In the genomic region with DNA sequence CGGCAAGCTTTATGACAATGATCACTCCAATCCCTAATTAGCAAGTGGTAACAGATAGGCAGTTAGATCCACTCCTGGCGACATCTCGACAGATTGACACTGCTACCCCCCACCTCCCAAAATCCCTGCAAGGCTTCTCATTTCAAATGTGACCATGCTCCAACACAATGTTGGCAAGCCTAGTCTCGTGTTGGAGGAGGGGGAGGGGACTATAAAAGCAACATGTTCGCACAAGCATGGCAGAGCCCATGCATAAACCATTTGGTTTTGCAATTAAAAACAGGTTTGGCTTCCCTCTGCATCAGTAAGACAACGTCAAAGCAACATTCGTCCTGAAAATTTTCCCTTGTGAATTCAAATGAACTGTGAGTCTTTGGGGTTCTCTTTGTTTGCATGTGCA, we compare ENCODE assay signal across 10 mouse cellular contexts.
A peak's percentile ranks its signal among the peaks of the same experiment; 100 is the strongest.
DNase-seq lines count a peak whose midpoint lies in the region; ATAC-seq and TF ChIP-seq lines count a peak whose summit lies in the region.
"Had no signal": no experiment of that assay in that cellular context is flagged by ENCODE, and none has a peak within 500 bp of the region (broad histone marks: within the 10 kb centered on the region; RNA-seq: fewer than 3 reads in every experiment).

No protein-coding gene starts in this region.

- DNase-seq in kidney, postnatal 25 days: no peak
- DNase-seq in brain, embryonic 18.5 days (ENCODE audit: low read depth, low spot score): peak; percentile 64
- DNase-seq in embryo, embryonic 9.5 days (ENCODE audit: extremely low spot score): peak; percentile 29
- DNase-seq in limb, embryonic 14.5 days (ENCODE audit: low spot score): peak; percentile 53
- no peak for DNase-seq in lung, adult 2 months
- no peak for DNase-seq in right cerebral cortex, postnatal 25 days
- DNase-seq: cerebellum, adult 9-10 months; liver; lung, postnatal 14 days had no signal

- no peaks in the 10 kb centered on the region for H3K27me3 ChIP-seq in kidney, embryonic 15.5 days
- no peaks in the 10 kb centered on the region for H3K27me3 ChIP-seq in limb, embryonic 14.5 days (ENCODE audit: control insufficient read depth, insufficient read depth, low read length)

- H3K4me1 ChIP-seq in kidney, embryonic 15.5 days: 0 out of 2 replicates have a peak, but pooled peaks cover 8% of the 10 kb centered on the region
- peaks cover 9% of the 10 kb centered on the region for H3K4me1 ChIP-seq in limb, embryonic 14.5 days (ENCODE audit: control insufficient read depth, insufficient read depth, low read length)
- H3K4me1 ChIP-seq in lung, adult 2 months (ENCODE audit: control insufficient read depth, insufficient read depth, low read length): no peaks in the 10 kb centered on the region

- WGBS in kidney, embryonic 15.5 days: 29% methylated on average over 7 of the region's 7 CpGs
- WGBS in limb, embryonic 14.5 days: 5% methylated on average over 7 of the region's 7 CpGs
- WGBS in lung, adult 2 months: 69% methylated on average over 7 of the region's 7 CpGs

- no peak for TF ChIP-seq CTCF in lung, adult 2 months (IDR thresholded peaks at IDR 0.05; ENCODE audit: insufficient read depth, low read length)

- no peak for TF ChIP-seq POLR2A in limb, embryonic 14.5 days (IDR thresholded peaks at IDR 0.05; ENCODE audit: borderline replicate concordance, extremely low read depth, insufficient read depth, insufficient read length)
- TF ChIP-seq POLR2A in lung, adult 2 months (IDR thresholded peaks at IDR 0.05; ENCODE audit: borderline replicate concordance, extremely low read depth, low read depth, low read length): no peak

- H3K9ac ChIP-seq in kidney, embryonic 15.5 days: no peak overlapping the region
- H3K9ac ChIP-seq in limb, embryonic 14.5 days (ENCODE audit: low read depth, low read length, severe bottlenecking): no peak overlapping the region

- H3K4me2 ChIP-seq in kidney, embryonic 15.5 days: no peak overlapping the region
- 0 out of 2 replicates have a peak overlapping the region, but pooled peaks have one; percentile 13 for H3K4me2 ChIP-seq in limb, embryonic 14.5 days (replicated peaks; ENCODE audit: low read depth, low read length, severe bottlenecking)

- no peaks in the 10 kb centered on the region for H3K9me3 ChIP-seq in kidney, embryonic 15.5 days (replicated peaks)
- H3K9me3 ChIP-seq in limb, embryonic 14.5 days (ENCODE audit: control insufficient read depth, low read length): no peaks in the 10 kb centered on the region

- ATAC-seq in kidney, embryonic 15.5 days (replicated peaks; ENCODE audit: low FRiP score): 0 out of 2 replicates have a peak, but pooled peaks have one; percentile 36
- ATAC-seq in limb, embryonic 14.5 days (ENCODE audit: low FRiP score, low read depth): no peak; the same call in 1 of the 2 replicates

- no peak overlapping the region for H3K27ac ChIP-seq in kidney, embryonic 15.5 days
- H3K27ac ChIP-seq in limb, embryonic 14.5 days (replicated peaks; ENCODE audit: low read depth, low read length): 0 out of 2 replicates have a peak overlapping the region, but pooled peaks have one; percentile 19

- no peak overlapping the region for H3K4me3 ChIP-seq in kidney, embryonic 15.5 days (replicated peaks)
- H3K4me3 ChIP-seq in limb, embryonic 14.5 days (replicated peaks; ENCODE audit: low read length): no peak overlapping the region
- H3K4me3 ChIP-seq in lung, adult 2 months (replicated peaks; ENCODE audit: extremely low read depth, low read depth, low read length): no peak overlapping the region

- no peaks in the 10 kb centered on the region for H3K36me3 ChIP-seq in kidney, embryonic 15.5 days
- no peaks in the 10 kb centered on the region for H3K36me3 ChIP-seq in limb, embryonic 14.5 days (ENCODE audit: control insufficient read depth, insufficient read depth, low read length)

Comparison
In these comparisons a context has a peak if more than half of its experiments do, and no peak if none do; other contexts are left out.
1. DNase-seq: peak in brain, embryonic 18.5 days (single experiment), embryo, embryonic 9.5 days (single experiment) and limb, embryonic 14.5 days (single experiment); none in kidney, postnatal 25 days (0 of 2), lung, adult 2 months (single experiment) and right cerebral cortex, postnatal 25 days (single experiment).